15 mouse cellular contexts compared by ENCODE assay signal in genomic region chr2:129633982-129634381, GRCm38 (mm10). TPM values are rescaled to one million over a fixed set of nuclear protein-coding genes. Genes with fewer than 3 reads are reported as not detected.
DNase-seq lines count a peak whose midpoint lies in the region; ATAC-seq and TF ChIP-seq lines count a peak whose summit lies in the region.
"Had no signal": no experiment of that assay in that cellular context is flagged by ENCODE, and none has a peak within 500 bp of the region (broad histone marks: within the 10 kb centered on the region; RNA-seq: fewer than 3 reads in every experiment).

No protein-coding gene starts in this region.

- peak overlapping the region; percentile 5 for H3K27ac ChIP-seq in heart, adult 2 months
- H3K27ac ChIP-seq in heart, embryonic 11.5 days (ENCODE audit: low read depth, low read length): no peak overlapping the region
- H3K27ac ChIP-seq in left cerebral cortex, adult 2 months: peak overlapping the region; percentile 26; the same call in 1 of the 2 replicates
- H3K27ac ChIP-seq: forebrain, embryonic 12.5 days; hindbrain, embryonic 14.5 days; liver, embryonic 15.5 days had no signal

- no peak for TF ChIP-seq CTCF in heart, adult 2 months (IDR thresholded peaks at IDR 0.05)
- no peak for TF ChIP-seq CTCF in left cerebral cortex, adult 2 months (IDR thresholded peaks at IDR 0.05)
- no peak for TF ChIP-seq CTCF in Patski (IDR thresholded peaks at IDR 0.05)

- POLR2A ChIA-PET in Patski (lab: Charles Lee): no interaction called here

- DNase-seq in heart, adult 2 months: peak in 1 of 2 experiments; percentile 3
- no peak for DNase-seq in left cerebral cortex, adult 2 months (ENCODE audit: extremely low spot score in 1 of 2, low spot score in 2 of 2)
- no peak for DNase-seq in left cerebral cortex, postnatal 10 days (ENCODE audit: extremely low spot score in 1 of 2, low spot score in 2 of 2)
- DNase-seq in Patski (ENCODE audit: low read depth, low spot score): no peak
- DNase-seq: cerebellum, postnatal 14 days had no signal

- 37% methylated on average over 3 of the region's 3 CpGs for WGBS in heart, adult 2 months
- WGBS in heart, embryonic 11.5 days (ENCODE audit: insufficient replicate concordance): 38% methylated on average over 3 of the region's 3 CpGs

- intact Hi-C loops in heart, adult 2 months (cut with DNase I): no loop called here
- intact Hi-C loops in left cerebral cortex, adult 2 months (cut with DNase I): no loop called here
- intact Hi-C loops in left cerebral cortex, postnatal 10 days (cut with DNase I): no loop called here

- no peak overlapping the region for H3K4me2 ChIP-seq in heart, embryonic 11.5 days
- peak overlapping the region; percentile 26 for H3K4me2 ChIP-seq in myocyte (ENCODE audit: low read depth)
- H3K4me2 ChIP-seq: embryonic facial prominence, embryonic 15.5 days; forebrain, embryonic 12.5 days; hindbrain, embryonic 14.5 days; liver, embryonic 15.5 days; stomach, embryonic 15.5 days had no signal

- no peaks in the 10 kb centered on the region for H3K79me2 ChIP-seq in heart, adult 2 months (replicated peaks; ENCODE audit: control insufficient read depth, insufficient read depth, low read length)
- no peaks in the 10 kb centered on the region for H3K79me2 ChIP-seq in myocyte (ENCODE audit: control insufficient read depth, insufficient read depth)

- CTCF ChIA-PET in Patski (lab: Charles Lee): no interaction called here

- H3K4me3 ChIP-seq in heart, adult 2 months: no peak overlapping the region
- H3K4me3 ChIP-seq in heart, embryonic 11.5 days (ENCODE audit: low read depth, low read length): no peak overlapping the region
- no peak overlapping the region for H3K4me3 ChIP-seq in left cerebral cortex, adult 2 months
- H3K4me3 ChIP-seq in myocyte: no peak overlapping the region
- H3K4me3 ChIP-seq: embryonic facial prominence, embryonic 15.5 days; forebrain, embryonic 12.5 days; liver, embryonic 15.5 days; stomach, embryonic 15.5 days had no signal

- H3K4me1 ChIP-seq in heart, adult 2 months (ENCODE audit: control insufficient read depth, insufficient read depth, low read length): peaks cover 5% of the 10 kb centered on the region
- H3K4me1 ChIP-seq in heart, embryonic 11.5 days (ENCODE audit: control insufficient read depth, insufficient read depth, low read length): peaks cover 3% of the 10 kb centered on the region; the same call in 1 of the 2 replicates
- H3K4me1 ChIP-seq: forebrain, embryonic 12.5 days; liver, embryonic 15.5 days had no signal

- no peak for TF ChIP-seq EP300 in heart, adult 2 months (IDR thresholded peaks at IDR 0.05; ENCODE audit: insufficient read depth, low read depth, low read length)

- H3K9ac ChIP-seq in heart, adult 2 months (ENCODE audit: low read depth, low read length): no peak overlapping the region
- no peak overlapping the region for H3K9ac ChIP-seq in heart, embryonic 11.5 days (ENCODE audit: low read depth, low read length)
- H3K9ac ChIP-seq: embryonic facial prominence, embryonic 15.5 days; forebrain, embryonic 12.5 days; hindbrain, embryonic 14.5 days; liver, embryonic 15.5 days; stomach, embryonic 15.5 days had no signal

- no peak for ATAC-seq in heart, embryonic 11.5 days (replicated peaks; ENCODE audit: insufficient number of reproducible peaks, low FRiP score, low TSS enrichment)
- peak; percentile 7 for ATAC-seq in Patski
- ATAC-seq in megakaryocyte-erythroid progenitor cell, adult 5-6 weeks (replicated peaks; ENCODE audit: low FRiP score, low TSS enrichment, poor library complexity, severe bottlenecking): no peak
- ATAC-seq: activated CD4-positive, CD25-positive, alpha-beta regulatory T cell, adult 4 months; midbrain, embryonic 16.5 days had no signal

- H3K27me3 ChIP-seq in heart, adult 2 months (ENCODE audit: control insufficient read depth, insufficient read depth, low read length): no peaks in the 10 kb centered on the region
- no peaks in the 10 kb centered on the region for H3K27me3 ChIP-seq in heart, embryonic 11.5 days (ENCODE audit: control insufficient read depth, insufficient read depth, low read length)
- H3K27me3 ChIP-seq in Patski: peaks cover 3% of the 10 kb centered on the region
- H3K27me3 ChIP-seq in myocyte (ENCODE audit: control insufficient read depth, insufficient read depth, insufficient read length): no peaks in the 10 kb centered on the region
- H3K27me3 ChIP-seq: embryonic facial prominence, embryonic 15.5 days; forebrain, embryonic 12.5 days; liver, embryonic 15.5 days; stomach, embryonic 15.5 days had no signal

- TF ChIP-seq POLR2A in heart, adult 2 months (IDR thresholded peaks at IDR 0.05; ENCODE audit: insufficient read depth, low read depth, low read length): no peak
- TF ChIP-seq POLR2A in myocyte (IDR thresholded peaks at IDR 0.05; ENCODE audit: insufficient read length, low read depth): no peak

- H3K9me3 ChIP-seq in heart, embryonic 11.5 days (replicated peaks; ENCODE audit: control insufficient read depth, low read length): no peaks in the 10 kb centered on the region
- H3K9me3 ChIP-seq: embryonic facial prominence, embryonic 15.5 days; forebrain, embryonic 12.5 days; liver, embryonic 15.5 days; stomach, embryonic 15.5 days had no signal

- H3ac ChIP-seq in myocyte (ENCODE audit: control insufficient read depth, insufficient read length): no peak overlapping the region

- in situ Hi-C loops in Patski (cut with MboI; ENCODE audit: low pct_unique_long_range_greater_than_20kb): no loop called here

- no peaks in the 10 kb centered on the region for H3K36me3 ChIP-seq in heart, adult 2 months (ENCODE audit: control insufficient read depth, insufficient read depth, low read length)
- H3K36me3 ChIP-seq in heart, embryonic 11.5 days (ENCODE audit: control insufficient read depth, insufficient read depth, low read length): peaks cover 6% of the 10 kb centered on the region
- no peaks in the 10 kb centered on the region for H3K36me3 ChIP-seq in myocyte (ENCODE audit: control insufficient read depth, insufficient read depth)
- H3K36me3 ChIP-seq: stomach, embryonic 15.5 days had no signal

TF ChIP-seq in myocyte, 11 proteins besides CTCF, POLR2A, EP300 and RAD21:
- TF ChIP-seq MAX (IDR thresholded peaks at IDR 0.05; ENCODE audit: low read depth): no peak
- no peak for TF ChIP-seq CEBPB (IDR thresholded peaks at IDR 0.05; ENCODE audit: insufficient read depth, poor library complexity, severe bottlenecking)
- no peak for TF ChIP-seq USF1 (IDR thresholded peaks at IDR 0.05; ENCODE audit: low read depth)
- no peak for TF ChIP-seq TCF3 (IDR thresholded peaks at IDR 0.05; ENCODE audit: insufficient read length, low read depth)
- no peak for TF ChIP-seq E2F4 (IDR thresholded peaks at IDR 0.05; ENCODE audit: insufficient read depth)
- TF ChIP-seq POLR2AphosphoS2 (IDR thresholded peaks at IDR 0.05; ENCODE audit: insufficient read length, low read depth): no peak
- no peak for TF ChIP-seq MYOG (IDR thresholded peaks at IDR 0.05; ENCODE audit: control insufficient read depth in 1 of 3, insufficient read depth in 1 of 3, insufficient read length in 2 of 3, low read depth in 2 of 3)
- no peak for TF ChIP-seq MYOD1 (IDR thresholded peaks at IDR 0.05; ENCODE audit: control insufficient read depth in 1 of 3, insufficient read length in 2 of 3, low read depth in 2 of 3)
- no peak for TF ChIP-seq REST (IDR thresholded peaks at IDR 0.05; ENCODE audit: insufficient read depth, insufficient read length)
- TF ChIP-seq SRF (IDR thresholded peaks at IDR 0.05; ENCODE audit: control insufficient read depth, insufficient read length, low read depth): no peak
- TF ChIP-seq TCF12 (IDR thresholded peaks at IDR 0.05; ENCODE audit: insufficient read depth, poor library complexity, severe bottlenecking): no peak

RNA-seq across cellular contexts. Expression of gene Sirpa, which starts 41.3 kb away (rescaled TPM):
- total RNA-seq in heart, adult 2 months (2021): 10 to 100 TPM; 28.9 to 29.4 TPM
- polyA plus RNA-seq in heart, adult 2 months (2012; rRNA removed): 28.3 and 32.1 TPM in 2 replicates
- polyA plus RNA-seq in heart, embryonic 11.5 days (2014; fragmentation: Nextera tagmentation; extraction: Ambion mirVana): 13.0 and 15.7 TPM in 2 replicates
- 100 to 1,000 TPM; 375 to 384 TPM for total RNA-seq in left cerebral cortex, adult 2 months (2021)
- total RNA-seq in left cerebral cortex, postnatal 10 days (2021): 100 to 1,000 TPM; 289 to 299 TPM
- polyA plus RNA-seq in Patski (2021) (110 TPM), myocyte (2012; fragmentation: generic; extraction: Trizol) (0.53 TPM)
- 5.1 and 8.0 TPM in 2 replicates for total RNA-seq in megakaryocyte-erythroid progenitor cell, adult 5-6 weeks (2014; fragmentation: Nextera tagmentation)
- total RNA-seq in megakaryocyte-erythroid progenitor cell, adult 5-6 weeks (2017): 0.52 and 2.7 TPM in 2 replicates

Comparison
In these comparisons a context has a peak if more than half of its experiments do, and no peak if none do; other contexts are left out.
1. RNA of gene Sirpa, which starts 41.3 kb away (total RNA-seq): 375 to 384 TPM in left cerebral cortex, adult 2 months and 289 to 299 TPM in left cerebral cortex, postnatal 10 days; 28.9 to 29.4 TPM in heart, adult 2 months and 0.52 to 8.0 TPM in megakaryocyte-erythroid progenitor cell, adult 5-6 weeks; every median in the first group is over 4 times any median in the second.